Mouse (Mus musculus) spleen, postnatal 10 days (tissue): Measurements from ENCODE around the gene Dlgap1.

Experiments
- DNase-seq, 2 experiments: peaks; one replicate each; pipeline ENCODE4 v3.0.0; 2021 to 2022; ENCODE audit warnings: low spot score in 2 of 2

Dlgap1 gene

GRCm38 (mm10) chr17:70722146-70722545 is 753.3 kb downstream of the Dlgap1 start:
- no peak for DNase-seq

DNA sequence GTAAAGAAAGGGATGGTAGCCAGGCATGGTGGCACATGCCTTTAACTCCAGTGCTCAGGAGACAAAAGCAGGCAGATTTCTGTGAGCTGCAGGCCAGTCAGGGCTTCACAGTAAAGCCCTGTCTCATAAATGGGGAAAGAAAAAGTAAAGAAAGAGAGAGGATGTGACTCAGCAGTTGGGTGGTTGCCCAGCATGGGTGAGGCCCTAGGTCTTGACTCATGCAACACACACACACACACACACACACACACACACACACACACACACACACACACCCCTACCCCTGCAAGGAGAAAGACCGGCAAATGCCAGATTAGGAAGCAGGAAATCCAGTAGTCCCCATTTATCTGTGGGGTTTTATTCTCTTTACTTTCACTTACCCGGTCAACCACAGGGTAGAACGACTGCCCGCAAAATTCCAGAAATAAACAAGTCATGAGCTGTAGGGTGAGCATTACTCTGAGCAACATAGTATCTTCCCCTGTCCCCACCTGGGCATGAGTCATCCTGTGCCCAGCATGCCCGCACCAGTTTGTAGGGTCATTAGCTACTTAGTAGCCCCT is 759.9 kb downstream of the Dlgap1 start:
- peak in 1 of 2 experiments; percentile 34 for DNase-seq

DNA sequence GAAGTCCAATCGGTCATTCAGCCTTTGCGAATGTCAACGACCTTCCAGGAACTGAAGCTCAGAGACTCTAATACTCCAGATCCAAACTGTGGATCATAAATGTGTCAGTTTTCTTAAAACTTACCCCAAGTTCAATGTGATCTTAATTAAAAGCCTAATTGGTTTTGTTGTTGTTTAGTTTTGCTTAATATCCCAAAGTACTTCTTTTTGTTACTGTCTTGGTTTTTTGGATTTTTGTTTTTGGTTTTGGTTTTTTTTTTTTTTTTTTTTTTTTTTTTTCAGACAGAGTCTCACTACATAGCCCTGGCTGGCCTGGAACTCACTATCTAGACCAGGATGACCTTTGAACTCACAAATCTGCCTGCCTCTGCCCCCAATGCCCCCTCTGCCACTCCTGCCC is 765.9 kb downstream of the Dlgap1 start:
- DNase-seq: no peak

DNA sequence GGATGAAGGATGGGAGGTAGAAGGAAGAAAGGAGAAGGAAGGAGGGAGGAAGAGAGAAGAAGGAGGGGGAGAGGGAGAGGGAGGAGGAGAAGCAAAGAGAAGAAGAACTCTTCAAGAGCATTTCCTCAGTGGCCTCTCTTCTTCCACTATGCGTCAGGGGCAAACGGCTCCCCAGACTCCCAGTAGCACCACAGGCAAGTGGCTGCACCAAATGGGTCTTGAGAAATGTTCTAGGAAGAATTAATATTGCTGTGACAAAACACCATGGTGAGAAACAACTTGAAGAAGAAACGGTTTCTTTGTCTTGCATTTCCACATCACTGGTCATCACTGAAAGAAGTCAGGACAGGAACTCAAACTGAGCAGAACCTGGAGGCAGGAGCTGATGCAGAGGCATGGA is 766.5 kb downstream of the Dlgap1 start:
- no peak for DNase-seq

DNA sequence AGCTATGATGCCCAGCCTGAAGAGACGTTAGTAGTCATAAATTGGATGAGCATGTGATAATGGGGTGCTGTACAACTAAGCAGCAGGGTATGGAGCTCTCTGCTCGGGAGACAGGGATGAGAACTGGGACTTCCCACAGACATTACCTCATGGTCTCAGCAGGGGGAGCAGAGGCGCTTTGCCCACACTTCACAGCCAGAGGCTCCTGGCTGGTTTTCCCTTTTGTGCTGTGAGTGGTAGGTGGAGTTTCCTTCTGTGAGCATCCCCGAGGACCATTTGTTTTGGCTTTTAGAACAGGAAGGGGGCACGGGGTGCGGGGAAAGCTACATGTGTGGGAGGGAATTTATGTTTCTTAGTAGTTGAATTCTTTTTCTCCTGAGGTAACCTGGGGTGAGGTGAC is 768.6 kb downstream of the Dlgap1 start:
- no peak for DNase-seq

DNA sequence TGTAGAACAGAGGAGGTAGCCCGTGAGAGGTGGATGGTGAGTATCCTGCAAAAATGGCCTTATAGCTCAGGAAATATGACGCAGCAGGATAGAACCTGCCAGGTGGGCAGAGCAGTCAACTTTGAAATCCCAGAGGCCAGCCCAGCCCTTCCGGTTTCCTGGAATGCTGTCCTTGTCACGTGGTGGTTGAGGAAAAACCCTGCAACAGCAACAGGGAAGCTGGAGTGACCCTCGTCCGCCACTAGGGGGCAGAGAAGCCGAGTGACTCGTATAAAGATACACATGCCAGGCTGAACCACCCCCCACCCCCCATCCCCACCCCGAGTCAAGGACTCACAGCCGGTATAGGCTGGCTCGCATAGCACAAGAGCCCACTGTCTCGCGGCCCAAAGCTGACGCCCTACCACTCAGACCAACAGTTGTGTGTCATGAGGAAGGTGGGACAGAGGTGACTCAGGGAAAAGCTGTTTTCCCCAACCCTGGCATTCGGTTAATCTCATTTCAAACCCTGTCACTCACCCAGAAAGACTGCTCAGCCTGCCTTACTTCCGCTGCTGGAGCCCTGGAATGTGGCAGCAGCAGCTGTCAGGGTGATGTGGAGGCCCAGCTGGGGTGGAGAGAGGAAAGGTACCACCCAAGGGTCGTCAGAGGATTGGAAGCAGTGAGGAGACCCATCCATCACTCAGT is 769.4 kb downstream of the Dlgap1 start:
- DNase-seq: peak; percentile 22 to 73

DNA sequence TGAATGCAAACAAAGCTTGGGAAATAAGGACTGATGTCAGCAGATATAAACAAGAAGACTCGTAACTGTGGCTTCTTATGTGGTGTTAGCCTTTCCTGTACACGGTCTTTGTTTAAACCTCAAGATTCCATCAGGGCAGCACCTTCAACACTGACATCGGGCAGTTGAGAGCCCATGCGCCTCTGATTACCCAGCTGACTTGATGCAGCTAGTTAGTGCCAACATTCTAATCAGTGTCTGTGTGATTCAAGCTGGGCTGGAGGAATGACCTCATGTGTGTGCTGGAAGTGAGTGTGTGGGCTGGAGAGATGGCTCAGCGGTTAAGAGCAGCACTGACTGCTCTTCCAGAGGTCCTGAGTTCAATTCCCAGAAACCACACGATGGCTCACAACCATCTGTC is 770.5 kb downstream of the Dlgap1 start:
- no peak for DNase-seq

DNA sequence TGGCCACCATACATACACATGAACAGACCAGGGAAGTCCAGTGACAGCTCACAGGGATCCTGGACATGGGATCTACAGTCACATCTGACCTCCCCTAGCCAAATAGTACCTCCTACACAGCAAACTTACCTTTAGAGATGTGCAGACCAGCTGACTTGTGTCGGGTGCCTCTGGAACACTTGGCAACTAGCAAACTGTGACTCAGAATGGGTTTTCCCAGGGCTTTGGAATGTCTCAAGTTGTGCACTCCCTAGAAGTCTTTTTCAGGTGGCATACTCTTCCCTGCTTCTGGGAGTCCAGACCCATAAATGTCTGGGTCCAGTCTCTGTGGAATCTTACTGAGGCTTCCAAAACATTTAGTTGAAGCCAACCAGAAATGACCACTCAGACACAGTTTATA is 772.8 kb downstream of the Dlgap1 start:
- DNase-seq: no peak

DNA sequence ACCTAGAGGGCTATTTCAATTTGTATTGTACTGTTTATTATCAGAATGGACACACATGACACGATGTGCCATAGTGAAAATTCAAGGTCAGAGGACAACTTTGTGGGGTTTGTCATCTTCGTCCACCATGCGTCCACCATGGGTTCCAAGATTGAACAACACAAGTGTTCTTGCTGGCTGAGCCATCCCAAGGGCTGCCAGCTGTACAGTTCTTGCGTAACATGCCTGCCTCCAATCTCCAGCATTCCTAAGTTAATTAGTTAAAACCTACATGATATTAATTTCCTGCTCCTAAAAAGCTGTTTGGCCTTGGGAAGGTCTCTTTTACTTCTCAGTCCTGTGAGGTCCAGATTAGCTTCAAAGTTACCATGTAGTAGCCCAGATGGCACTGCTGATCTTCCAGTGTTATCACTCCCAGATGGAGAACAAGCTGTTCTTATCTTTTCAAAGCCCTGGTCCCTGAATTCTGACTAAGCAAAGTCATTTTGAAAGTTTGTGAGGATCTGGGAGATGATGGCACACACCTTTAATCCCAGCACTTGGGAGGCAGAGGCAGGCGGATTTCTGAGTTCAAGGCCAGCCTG is 775.8 kb downstream of the Dlgap1 start:
- DNase-seq: no peak

DNA sequence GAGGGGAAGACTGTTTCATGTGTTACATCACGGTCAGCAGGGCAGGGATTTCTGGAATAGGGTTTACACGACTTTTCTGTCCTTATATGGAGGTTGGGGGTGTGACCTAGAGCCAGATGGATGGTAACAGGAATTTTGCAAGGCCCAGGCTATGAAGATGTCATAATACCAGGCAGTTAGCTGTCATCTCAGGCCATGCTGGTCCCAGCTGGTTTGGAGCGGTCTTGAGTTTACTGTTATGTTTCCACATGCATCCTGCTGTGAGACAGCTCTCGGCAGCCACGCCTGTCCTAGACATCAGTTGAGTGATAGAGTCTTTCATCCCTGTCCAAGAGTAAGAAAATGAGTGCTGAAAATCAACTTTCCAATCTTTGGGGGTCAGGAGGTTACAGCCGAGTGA is 776.5 kb downstream of the Dlgap1 start:
- DNase-seq: no peak

DNA sequence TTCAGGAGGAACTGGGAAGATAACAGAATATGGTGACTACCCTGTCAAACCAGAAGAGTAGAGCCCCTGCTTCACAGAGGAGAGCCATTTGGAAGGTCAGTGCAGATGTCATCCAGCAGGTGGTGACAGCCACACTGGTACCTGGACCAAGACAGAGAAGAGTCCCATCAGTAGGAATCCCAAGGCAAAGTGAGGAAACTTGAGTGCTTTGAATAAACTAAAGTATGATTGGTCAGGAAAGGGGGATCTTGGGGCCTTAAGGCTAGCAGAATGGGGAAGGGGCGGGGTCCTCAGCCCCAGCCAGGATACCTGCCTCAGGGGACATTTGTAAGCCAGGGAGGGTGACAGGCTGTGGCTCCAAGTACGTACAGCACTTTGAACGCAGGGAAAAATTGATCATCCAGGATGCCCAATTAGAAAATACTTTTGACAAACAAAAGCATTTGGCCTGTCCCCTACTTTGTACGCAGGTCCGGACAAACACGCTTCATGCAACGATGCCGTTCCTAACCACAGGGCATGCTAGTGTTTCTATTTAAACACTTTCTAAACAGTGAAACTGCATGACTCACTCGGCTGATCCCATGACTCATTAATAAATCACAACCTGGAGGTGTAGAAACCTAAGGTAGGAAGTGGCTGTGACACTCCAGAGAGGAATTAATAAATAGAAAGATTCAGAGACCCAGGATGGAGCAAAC is 777.7 kb downstream of the Dlgap1 start:
- DNase-seq: no peak

- DNase-seq: no peak
Measured at GRCm38 (mm10) chr17:70747731-70748475, 779.0 kb downstream of the Dlgap1 start.

- DNase-seq: no peak
Measured at GRCm38 (mm10) chr17:70748476-70748830, 779.6 kb downstream of the Dlgap1 start.

DNA sequence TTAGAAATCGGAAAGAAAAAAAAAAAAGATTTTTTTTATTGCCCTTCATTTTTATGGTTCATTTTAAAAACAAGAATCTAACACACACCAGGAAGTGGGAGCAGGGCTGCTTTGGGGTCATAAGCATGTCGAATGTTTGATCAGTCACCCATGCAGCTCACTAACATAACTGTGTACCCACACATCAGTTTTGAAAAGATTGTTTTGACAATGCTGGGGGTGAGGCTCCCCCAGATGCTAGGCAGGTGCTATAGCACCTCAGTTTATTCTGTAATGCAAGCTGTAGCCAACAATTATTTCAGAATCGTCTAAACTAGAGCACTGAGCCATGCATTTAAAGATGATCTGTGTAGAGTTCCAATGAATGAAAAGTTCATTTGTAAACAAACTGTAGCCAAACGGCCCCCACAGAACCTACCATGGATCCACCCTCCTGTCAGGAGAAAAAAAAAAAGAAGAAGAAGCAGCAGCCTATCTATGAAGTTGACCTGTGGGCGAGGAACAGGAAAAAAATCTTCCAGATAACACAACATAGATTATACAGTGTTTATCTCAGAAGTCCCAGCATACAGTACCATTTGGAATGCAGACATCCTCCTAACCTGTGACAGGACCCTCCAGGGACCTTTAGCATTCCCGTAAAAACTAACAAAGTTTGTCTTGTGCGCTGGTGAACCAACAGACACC is 780.2 kb downstream of the Dlgap1 start:
- no peak for DNase-seq

DNA sequence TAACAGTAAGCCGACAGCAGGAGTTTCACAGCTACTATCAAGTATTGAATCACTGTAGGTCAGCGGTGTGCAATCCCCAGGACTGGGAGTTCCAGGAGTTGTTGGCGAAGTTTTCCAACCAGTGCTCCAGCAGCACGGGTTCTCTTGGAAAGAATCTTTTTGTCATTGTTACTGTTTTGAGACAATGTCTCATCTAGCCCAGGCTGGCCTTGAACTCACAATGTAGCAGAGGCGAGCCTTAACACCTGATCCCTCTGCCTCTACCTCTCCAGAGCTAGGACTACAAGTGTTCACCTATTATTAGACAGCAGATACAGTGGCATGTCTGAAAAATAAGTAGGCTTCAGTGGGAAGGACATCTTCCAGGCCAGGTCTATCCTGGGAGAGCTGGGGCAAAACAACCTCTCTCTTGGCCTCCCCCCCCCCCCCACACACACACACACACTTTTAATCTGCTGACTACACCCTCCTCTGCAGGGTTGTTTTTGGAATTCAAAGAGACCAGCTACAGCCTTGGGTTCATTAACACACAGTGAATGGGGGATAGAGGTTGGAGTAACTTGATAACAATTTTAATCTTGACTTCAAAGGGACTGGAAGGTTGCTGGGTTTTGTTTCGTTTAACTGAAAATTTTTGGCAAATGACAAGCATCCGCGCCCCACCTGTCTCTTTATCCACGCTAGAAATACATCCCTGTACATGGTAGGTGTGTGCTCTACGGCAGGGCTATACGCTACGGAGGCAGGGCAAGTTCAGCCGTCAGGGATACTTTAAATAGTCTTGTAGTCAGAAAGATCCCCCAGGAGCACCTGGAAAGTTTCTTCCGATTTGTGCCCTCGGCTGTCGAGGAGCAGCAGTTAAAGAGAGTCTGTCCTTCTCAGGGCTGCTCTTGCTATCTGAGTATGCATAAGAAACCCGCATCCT is 781.6 kb downstream of the Dlgap1 start:
- DNase-seq: no peak

DNA sequence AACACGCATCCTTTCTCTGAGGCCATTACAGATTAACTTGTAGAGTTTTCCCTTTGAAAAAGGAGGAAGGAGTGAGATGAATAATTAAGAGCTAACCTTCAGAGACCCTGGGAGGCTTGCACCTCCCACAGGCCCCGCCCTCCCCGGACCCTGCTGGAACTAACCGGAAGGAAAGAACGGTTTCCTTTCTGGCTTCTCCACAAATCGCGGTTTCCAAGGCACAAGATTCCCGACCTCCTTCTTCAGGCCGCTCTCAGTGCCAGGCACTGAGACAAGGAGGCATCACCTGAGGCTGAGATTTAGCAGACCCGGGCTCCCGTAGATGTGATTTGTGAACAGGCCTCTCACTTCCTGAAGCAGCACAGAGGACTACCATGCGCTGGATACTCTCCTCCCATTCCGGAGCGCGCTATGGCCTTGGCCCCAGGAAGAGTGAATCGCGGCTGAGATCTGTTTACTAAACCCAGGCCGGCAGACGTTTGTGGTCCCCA is 782.3 kb downstream of the Dlgap1 start:
- DNase-seq: peak in 1 of 2 experiments; percentile 29

- no peak for DNase-seq
Measured at GRCm38 (mm10) chr17:70751676-70752075, 782.8 kb downstream of the Dlgap1 start.

- no peak for DNase-seq
Measured at GRCm38 (mm10) chr17:70753444-70754032, 784.7 kb downstream of the Dlgap1 start.

- no peak for DNase-seq
Measured at GRCm38 (mm10) chr17:70754041-70754440, 785.2 kb downstream of the Dlgap1 start.

DNA sequence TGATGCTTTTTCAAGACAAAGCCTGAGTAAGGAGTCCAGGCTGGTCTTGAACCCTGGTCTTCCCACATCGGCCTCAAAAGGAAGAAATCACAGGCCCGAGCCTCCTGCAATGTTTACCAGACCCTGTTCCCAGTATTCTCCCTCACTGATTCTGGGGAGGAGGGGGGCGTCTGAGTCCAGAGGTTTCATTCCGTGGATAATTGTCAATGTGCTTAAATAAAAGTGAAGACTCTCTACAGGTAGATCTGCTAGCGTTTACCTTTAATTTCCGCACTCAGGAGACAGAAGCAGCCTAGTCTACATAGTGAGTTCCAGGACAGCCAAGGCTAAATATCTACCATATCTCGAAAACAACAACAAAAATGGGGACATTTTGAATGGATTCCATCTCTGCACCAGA is 785.8 kb downstream of the Dlgap1 start:
- no peak for DNase-seq
